Mouse (Mus musculus): ENCODE results near the gene Srgn. TPM values are rescaled to one million over a fixed set of nuclear protein-coding genes. Genes with fewer than 3 reads are reported as not detected.
A peak's percentile ranks its signal among the peaks of the same experiment; 100 is the strongest.
"Not testable (repeated sequence)": the region's sequence is repeated elsewhere in the genome, so short reads cannot be mapped to it uniquely, and the experiment has no call there.

The Srgn gene
- polyA plus RNA-seq, 1 experiment = 0.97 TPM

- Histone ChIP-seq H3K4me1 (ENCODE audit: control insufficient read depth) (peaks cover 56% of the 10 kb centered on the region), H3K27me3 (ENCODE audit: control insufficient read depth) (no peaks in the 10 kb centered on the region), H3K9me3 (ENCODE audit: control insufficient read depth, low read length) (no peaks in the 10 kb centered on the region), H3K36me3 (ENCODE audit: control insufficient read depth) (no peaks in the 10 kb centered on the region), H3K4me3 (replicated peaks) (no peak overlapping the region)
- no peak for TF ChIP-seq GATA1 (IDR thresholded peaks at IDR 0.05; ENCODE audit: low read length)
- no peak for TF ChIP-seq TAL1 (IDR thresholded peaks at IDR 0.05; ENCODE audit: low read length)
Observed at GRCm38 (mm10) chr10:62500916-62501615, 26.2 kb downstream of the Srgn start.

DNA sequence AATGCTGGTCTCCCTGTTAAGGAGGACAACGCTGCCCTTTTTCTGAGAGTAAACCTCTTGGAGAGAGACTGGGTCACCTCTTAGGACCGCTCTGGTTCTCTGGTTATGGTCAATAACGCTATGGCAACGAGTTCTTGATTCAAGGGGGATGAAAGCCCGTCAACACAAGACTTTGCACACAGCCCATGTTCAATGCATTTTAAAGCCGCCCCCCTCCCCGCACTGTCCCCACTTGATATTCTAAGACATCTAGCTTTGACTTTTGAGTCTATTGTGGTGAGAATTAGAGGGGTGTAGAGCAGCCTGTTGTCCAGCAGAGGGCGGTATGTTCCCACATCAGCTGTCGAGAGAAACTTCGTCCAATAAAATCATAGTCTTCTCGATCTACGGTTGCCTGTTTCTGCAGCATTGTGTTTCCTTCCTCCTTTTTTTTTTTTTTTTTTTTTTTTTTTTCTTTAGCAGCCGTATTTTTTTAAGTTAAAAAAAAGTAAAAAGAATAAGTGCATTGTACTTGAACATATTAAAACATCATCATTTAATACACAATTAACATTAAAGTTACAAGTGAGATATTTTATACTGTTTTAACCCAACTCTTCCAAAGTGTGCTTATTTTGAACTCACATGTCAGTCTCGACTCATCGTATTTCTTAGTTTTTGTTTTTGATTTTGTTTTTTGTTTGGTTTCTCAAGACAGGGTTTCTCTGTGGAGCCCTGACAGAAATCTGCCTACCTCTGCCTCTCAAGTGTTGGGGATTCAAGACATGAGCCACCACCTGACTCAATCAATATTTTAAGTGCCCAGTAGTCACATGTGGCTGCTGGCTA, 26.9 kb downstream of the Srgn start:
- Histone ChIP-seq H3K27me3 (ENCODE audit: control insufficient read depth) (no peaks in the 10 kb centered on the region), H3K4me1 (ENCODE audit: control insufficient read depth) (peaks cover 50% of the 10 kb centered on the region), H3K9me3 (ENCODE audit: control insufficient read depth, low read length) (no peaks in the 10 kb centered on the region), H3K4me3 (replicated peaks) (no peak overlapping the region), H3K36me3 (ENCODE audit: control insufficient read depth) (no peaks in the 10 kb centered on the region)
- TF ChIP-seq TAL1 (IDR thresholded peaks at IDR 0.05; ENCODE audit: low read length) = no peak
- TF ChIP-seq GATA1 (IDR thresholded peaks at IDR 0.05; ENCODE audit: low read length) = no peak

- not testable (repeated sequence) for H3K9me3 ChIP-seq (ENCODE audit: control insufficient read depth, low read length); H3K4me3 ChIP-seq (replicated peaks); H3K36me3 ChIP-seq (ENCODE audit: control insufficient read depth); H3K27me3 ChIP-seq (ENCODE audit: control insufficient read depth)
- peaks cover 31% of the 10 kb centered on the region for H3K4me1 ChIP-seq (ENCODE audit: control insufficient read depth)
Observed at GRCm38 (mm10) chr10:62491681-62492080, 35.6 kb downstream of the Srgn start.

DNA sequence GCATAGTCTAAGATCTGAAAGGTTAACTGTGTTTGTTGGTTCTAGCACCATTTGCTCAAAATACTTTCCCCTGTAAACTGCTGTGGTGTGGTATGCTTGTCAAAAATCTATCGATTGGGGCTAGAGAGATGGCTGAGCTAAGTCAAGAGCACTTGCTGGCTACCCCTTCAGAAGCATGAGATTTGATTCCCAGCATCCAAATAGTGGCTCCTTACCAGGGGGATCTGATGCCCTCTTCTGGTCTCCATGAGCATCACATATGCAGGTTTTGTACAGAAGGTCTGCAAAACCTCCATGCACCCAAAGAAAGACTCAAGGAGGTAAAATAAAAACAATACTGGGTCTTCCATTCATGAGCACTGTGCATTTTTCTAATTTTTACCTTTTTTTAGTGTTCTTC, 39.0 kb downstream of the Srgn start:
- Histone ChIP-seq H3K36me3 (ENCODE audit: control insufficient read depth) (peaks cover 4% of the 10 kb centered on the region), H3K27me3 (ENCODE audit: control insufficient read depth) (no peaks in the 10 kb centered on the region), H3K4me1 (ENCODE audit: control insufficient read depth) (peaks cover 49% of the 10 kb centered on the region), H3K9me3 (ENCODE audit: control insufficient read depth, low read length) (no peaks in the 10 kb centered on the region), H3K4me3 (replicated peaks) (no peak overlapping the region)
- TF ChIP-seq TAL1 (IDR thresholded peaks at IDR 0.05; ENCODE audit: low read length) (no peak), GATA1 (IDR thresholded peaks at IDR 0.05; ENCODE audit: low read length) (no peak)

GRCm38 (mm10) chr10:62486618-62487415, 40.4 kb downstream of the Srgn start, which contains the start of gene Vps26a:
Vps26a (minus strand) TSS chr10:62486805.
- H3K4me1 ChIP-seq (ENCODE audit: control insufficient read depth) = peaks cover 50% of the 10 kb centered on the region
- H3K9me3 ChIP-seq (ENCODE audit: control insufficient read depth, low read length) = no peaks in the 10 kb centered on the region
- H3K27me3 ChIP-seq (ENCODE audit: control insufficient read depth) = no peaks in the 10 kb centered on the region
- TF ChIP-seq TAL1 (IDR thresholded peaks at IDR 0.05; ENCODE audit: low read length) (no peak), GATA1 (IDR thresholded peaks at IDR 0.05; ENCODE audit: low read length) (no peak)
- peak within 1 kb of the TSS; percentile 74 for H3K4me3 ChIP-seq (replicated peaks)
- peaks cover 4% of the 10 kb centered on the region for H3K36me3 ChIP-seq (ENCODE audit: control insufficient read depth)

GRCm38 (mm10) chr10:62485878-62486582, 41.2 kb downstream of the Srgn start:
- H3K4me1 ChIP-seq (ENCODE audit: control insufficient read depth) = peaks cover 45% of the 10 kb centered on the region
- H3K4me3 ChIP-seq (replicated peaks) = peak overlapping the region; percentile 74
- TF ChIP-seq GATA1 (IDR thresholded peaks at IDR 0.05; ENCODE audit: low read length) (no peak), TAL1 (IDR thresholded peaks at IDR 0.05; ENCODE audit: low read length) (no peak)
- peaks cover 4% of the 10 kb centered on the region for H3K36me3 ChIP-seq (ENCODE audit: control insufficient read depth)
- no peaks in the 10 kb centered on the region for H3K9me3 ChIP-seq (ENCODE audit: control insufficient read depth, low read length)
- H3K27me3 ChIP-seq (ENCODE audit: control insufficient read depth) = no peaks in the 10 kb centered on the region

DNA sequence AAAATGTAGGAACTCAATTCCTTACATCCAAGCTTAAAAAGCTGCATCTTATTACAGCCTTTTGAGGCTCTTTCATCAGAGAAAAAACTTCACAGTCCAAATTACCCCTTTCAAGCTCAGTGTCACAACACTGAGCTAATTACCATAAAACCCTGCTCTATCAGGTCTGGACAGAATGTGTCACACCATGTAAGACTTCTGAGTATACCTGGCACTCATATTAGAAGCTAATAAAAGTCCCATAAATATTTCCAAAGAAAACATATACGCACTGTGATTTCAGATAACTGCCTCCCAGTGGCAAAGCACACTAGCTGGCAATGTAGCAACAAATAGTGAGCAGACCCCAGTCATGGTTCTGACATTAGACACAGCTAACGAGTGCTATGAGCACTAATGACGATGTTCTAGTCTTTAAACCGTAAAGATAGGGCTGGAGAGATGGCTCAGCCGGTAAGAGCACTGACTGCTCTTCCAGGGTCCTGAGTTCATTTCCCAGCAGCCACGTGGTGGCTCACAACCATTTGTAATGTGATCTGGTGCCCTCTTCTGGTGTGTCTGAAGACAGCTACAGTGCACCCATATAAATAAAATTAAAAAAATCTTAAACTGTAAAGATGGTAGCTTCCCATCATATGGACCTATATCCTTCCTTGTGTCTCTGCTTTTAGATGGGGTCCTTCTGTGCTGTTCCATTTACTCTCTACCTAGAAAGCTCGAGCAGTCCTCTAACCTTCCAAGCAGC, 46.0 kb downstream of the Srgn start:
- Histone ChIP-seq H3K4me1 (ENCODE audit: control insufficient read depth) (peaks cover 33% of the 10 kb centered on the region), H3K27me3 (ENCODE audit: control insufficient read depth) (no peaks in the 10 kb centered on the region), H3K4me3 (replicated peaks) (no peak overlapping the region), H3K9me3 (ENCODE audit: control insufficient read depth, low read length) (no peaks in the 10 kb centered on the region), H3K36me3 (ENCODE audit: control insufficient read depth) (peaks cover 31% of the 10 kb centered on the region)
- TF ChIP-seq TAL1 (IDR thresholded peaks at IDR 0.05; ENCODE audit: low read length) (no peak), GATA1 (IDR thresholded peaks at IDR 0.05; ENCODE audit: low read length) (no peak)

DNA sequence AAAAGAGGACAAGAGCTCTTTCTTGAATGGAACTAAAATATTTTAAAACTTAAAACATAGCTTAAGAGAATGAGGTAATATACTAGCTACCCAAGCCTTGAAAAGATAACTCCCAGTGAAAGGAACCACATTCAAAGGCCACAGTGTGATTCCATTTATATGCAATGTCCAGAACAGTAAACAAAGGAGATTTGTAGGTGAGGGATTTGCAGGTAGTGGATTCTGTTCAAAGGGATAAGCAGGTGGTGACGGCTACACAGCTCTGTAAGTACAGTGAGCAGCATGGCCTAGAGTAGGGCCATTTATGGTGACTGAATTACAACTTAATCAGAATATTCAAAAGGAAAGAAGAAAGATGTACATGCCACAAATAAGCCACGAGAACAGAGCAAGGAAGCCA, 50.3 kb downstream of the Srgn start:
- H3K4me3 ChIP-seq (replicated peaks) = no peak overlapping the region

More for the DNA sequence above, 50.3 kb downstream of the Srgn start:
- Histone ChIP-seq H3K27me3 (ENCODE audit: control insufficient read depth) (no peaks in the 10 kb centered on the region), H3K9me3 (ENCODE audit: control insufficient read depth, low read length) (no peaks in the 10 kb centered on the region), H3K4me1 (ENCODE audit: control insufficient read depth) (peaks cover 12% of the 10 kb centered on the region), H3K36me3 (ENCODE audit: control insufficient read depth) (peaks cover 46% of the 10 kb centered on the region)
- TF ChIP-seq GATA1 (IDR thresholded peaks at IDR 0.05; ENCODE audit: low read length) = no peak
- TF ChIP-seq TAL1 (IDR thresholded peaks at IDR 0.05; ENCODE audit: low read length) = no peak

Measured in erythroblast, embryonic 14.5 days (primary cell).